Mouse (Mus musculus) liver, embryonic 18 days (tissue): ENCODE results near the gene Olfr642. TPM values are rescaled to one million over a fixed set of nuclear protein-coding genes. Genes with fewer than 3 reads are reported as not detected.

Source experiments
- polyA plus RNA-seq: library from polyadenylated mRNA; depleted of rRNA; stranded (reverse); fragments of >200 nt; gene quantifications from 2 replicates; pipeline ENCODE4 v1.2.3, GENCODE M21; 2012; rRNA removed

Gene Olfr642
- not detected in 2 replicates for polyA plus RNA-seq

DNA sequence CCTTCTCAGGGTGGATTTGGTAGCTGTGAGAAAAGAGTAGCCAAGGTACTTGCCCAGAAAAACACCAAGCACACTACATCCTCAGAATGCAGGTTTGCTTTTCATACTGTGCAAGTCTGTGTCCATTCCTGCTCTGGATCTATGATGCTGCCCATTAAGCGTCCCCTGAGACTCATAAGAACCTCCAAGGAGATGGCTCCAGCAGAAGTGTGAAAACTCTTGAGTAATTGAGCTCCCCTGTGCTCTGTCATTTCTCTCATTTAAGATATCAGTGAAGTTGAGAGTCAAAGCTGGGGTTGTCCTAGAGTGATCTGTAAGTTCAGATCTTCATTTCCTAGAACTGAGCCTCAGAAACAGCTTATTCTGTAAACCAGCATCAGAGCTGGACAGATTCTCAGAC lies at the start of gene Olfr642:
Olfr642 (minus strand) TSS at position 101 of the 400 bp plus-strand sequence.

GRCm38 (mm10) chr7:104085365-104085764 lies 32.9 kb upstream of the Olfr642 start, which contains the start of gene Olfr645:
TSS of gene Olfr645 (minus strand) at chr7:104085465.

DNA sequence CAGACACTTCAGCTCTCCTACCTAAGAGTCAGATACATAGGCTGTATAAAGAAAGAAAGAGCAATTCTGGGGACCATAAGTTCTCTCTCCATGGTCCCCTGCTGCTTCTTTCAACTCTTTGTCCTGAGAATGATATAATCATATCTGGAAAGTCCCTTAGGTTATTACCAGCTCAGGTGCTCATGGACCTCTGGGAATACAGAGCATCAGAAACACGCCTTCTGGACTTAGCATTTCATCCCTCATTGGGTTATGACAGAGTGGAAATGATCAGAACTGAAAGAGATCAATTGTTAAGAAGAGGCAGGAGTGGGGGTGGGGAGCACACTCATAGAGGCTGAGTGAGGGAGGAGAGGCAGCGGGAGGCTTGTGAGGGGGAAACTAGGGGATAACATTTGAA lies 19.3 kb upstream of the Olfr642 start, which contains the start of gene Olfr644:
Olfr644 (minus strand) TSS at position 101 of the 400 bp plus-strand sequence.

DNA sequence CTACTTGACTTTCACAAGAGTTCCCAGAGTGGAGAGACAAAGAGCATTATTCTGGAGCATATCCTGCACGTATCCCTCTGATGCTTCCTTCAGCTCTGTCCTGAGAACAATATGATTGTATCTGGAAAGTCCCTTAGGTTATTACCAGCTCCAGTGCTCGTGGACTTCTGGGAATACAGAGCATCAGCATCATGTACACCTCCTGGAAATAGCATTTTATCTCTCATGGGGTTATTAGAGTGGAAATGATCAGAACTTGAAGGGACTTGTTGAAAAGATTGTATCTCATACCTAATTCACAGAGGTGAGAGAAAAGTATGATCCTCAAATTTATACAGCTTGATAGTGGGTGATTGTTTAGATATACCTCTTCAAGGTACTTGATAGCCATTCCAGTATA lies 8.9 kb upstream of the Olfr642 start, which contains the start of gene 4930516K23Rik:
4930516K23Rik (minus strand) TSS at position 101 of the 400 bp plus-strand sequence.

GRCm38 (mm10) chr7:104035145-104035544 lies 17.3 kb downstream of the Olfr642 start, which contains the start of gene Olfr641:
TSS of gene Olfr641 (plus strand) at chr7:104035445.

DNA sequence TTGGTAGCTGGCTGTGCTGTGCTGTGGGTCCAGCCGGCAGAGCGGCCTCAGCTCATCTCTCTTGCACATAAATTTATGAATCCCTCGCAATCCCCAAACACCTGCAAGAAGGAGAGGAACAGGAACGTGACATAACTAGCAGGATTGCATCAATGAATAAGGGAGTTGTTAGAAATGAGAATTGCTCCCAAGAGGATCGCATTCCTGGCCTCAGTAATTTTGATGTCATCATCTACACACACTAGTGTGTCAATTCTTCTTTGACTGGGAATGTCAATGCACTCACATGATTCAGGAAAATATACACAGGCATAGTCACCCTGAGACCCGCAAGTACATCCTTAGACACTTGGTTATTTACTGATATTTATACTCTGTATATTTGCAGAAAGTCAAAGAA lies 27.0 kb downstream of the Olfr642 start, which contains the start of gene Olfr640:
Olfr640 (minus strand) TSS at position 101 of the 400 bp plus-strand sequence.

GRCm38 (mm10) chr7:104017203-104017602 lies 35.3 kb downstream of the Olfr642 start, which contains the start of gene Olfr639:
TSS of gene Olfr639 (minus strand) at chr7:104017303.

DNA sequence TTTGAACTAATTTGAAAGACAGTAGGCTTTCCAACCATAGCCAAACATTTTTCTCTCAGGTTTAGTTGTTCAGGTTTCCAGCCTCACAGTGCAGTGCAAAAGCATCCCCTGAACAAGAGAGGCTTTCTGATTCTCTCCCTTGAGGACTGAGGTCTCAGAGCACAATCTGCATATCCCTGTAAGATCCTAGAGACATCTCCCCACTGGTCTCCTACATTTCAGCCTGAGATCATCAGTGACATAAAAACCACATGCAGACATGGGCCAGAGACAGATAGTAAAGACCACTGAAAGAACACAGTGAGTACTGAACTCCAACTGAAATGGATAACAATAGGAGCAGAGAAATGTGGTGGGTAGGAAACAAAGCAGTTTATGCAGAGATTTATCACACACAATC lies 54.0 kb downstream of the Olfr642 start, which contains the start of gene Olfr638:
Olfr638 (plus strand) TSS at position 301 of the 400 bp plus-strand sequence.

Other genes starting within 250 kb of the Olfr642 start
- 28,363 and 31,511 TPM in 2 replicates for gene Hbb-bt, start 238.7 kb downstream of the Olfr642 start, polyA plus RNA-seq
- gene Hbb-bs, start 224.6 kb downstream of the Olfr642 start, polyA plus RNA-seq: 108,653 and 122,218 TPM in 2 replicates
- not detected in 2 replicates for gene Hbb-bh2, start 212.1 kb downstream of the Olfr642 start, polyA plus RNA-seq
- 3.5 and 3.6 TPM in 2 replicates for gene Hbb-bh1, start 209.5 kb downstream of the Olfr642 start, polyA plus RNA-seq
- gene Hbb-y, start 199.4 kb downstream of the Olfr642 start, polyA plus RNA-seq: 8.8 and 9.9 TPM in 2 replicates
- gene Olfr66, start 166.4 kb downstream of the Olfr642 start, polyA plus RNA-seq: not detected in 2 replicates
- gene Olfr64, start 158.2 kb downstream of the Olfr642 start, polyA plus RNA-seq: not detected in 2 replicates
- not detected in 2 replicates for gene Olfr65, start 149.2 kb downstream of the Olfr642 start, polyA plus RNA-seq
- 0.23 and 0.30 TPM in 2 replicates for gene Olfr631, start 123.8 kb downstream of the Olfr642 start, polyA plus RNA-seq
- 0.49 and 0.53 TPM in 2 replicates for gene Olfr632, start 118.3 kb downstream of the Olfr642 start, polyA plus RNA-seq
- 0.01 TPM in 1 of 2 replicates, not detected in the other for gene Olfr633, start 108.2 kb downstream of the Olfr642 start, polyA plus RNA-seq
- 0.01 TPM in 1 of 2 replicates, not detected in the other for gene Olfr635, start 81.5 kb downstream of the Olfr642 start, polyA plus RNA-seq
- 0.04 TPM in 1 of 2 replicates, not detected in the other for gene Olfr638, start 53.9 kb downstream of the Olfr642 start, polyA plus RNA-seq
- not detected in 2 replicates for gene Olfr639, start 35.4 kb downstream of the Olfr642 start, polyA plus RNA-seq
- gene Olfr640, start 27.1 kb downstream of the Olfr642 start, polyA plus RNA-seq: not detected in 2 replicates
- not detected in 2 replicates for gene Olfr641, start 17.2 kb downstream of the Olfr642 start, polyA plus RNA-seq
- gene 4930516K23Rik, start 8.8 kb upstream of the Olfr642 start, polyA plus RNA-seq: not detected in 2 replicates
- not detected in 2 replicates for gene Olfr644, start 19.2 kb upstream of the Olfr642 start, polyA plus RNA-seq
- not detected in 2 replicates for gene Olfr645, start 32.8 kb upstream of the Olfr642 start, polyA plus RNA-seq
- not detected in 2 replicates for gene Olfr646, start 52.2 kb upstream of the Olfr642 start, polyA plus RNA-seq
- gene Ubqln5, start 77.2 kb upstream of the Olfr642 start, polyA plus RNA-seq: not detected in 2 replicates
- gene Olfr643, start 84.7 kb upstream of the Olfr642 start, polyA plus RNA-seq: not detected in 2 replicates
- not detected in 2 replicates for gene Ubqln3, start 90.6 kb upstream of the Olfr642 start, polyA plus RNA-seq
- not detected in 2 replicates for gene Ubqlnl, start 97.9 kb upstream of the Olfr642 start, polyA plus RNA-seq
- not detected in 2 replicates for gene Olfm5, start 112.2 kb upstream of the Olfr642 start, polyA plus RNA-seq
- gene Olfr648, start 130.7 kb upstream of the Olfr642 start, polyA plus RNA-seq: 0.01 and 0.03 TPM in 2 replicates
- not detected in 2 replicates for gene Olfr649, start 143.3 kb upstream of the Olfr642 start, polyA plus RNA-seq
- gene Trim6, start 166.1 kb upstream of the Olfr642 start, polyA plus RNA-seq: 0.81 and 0.87 TPM in 2 replicates
- 7.1 and 9.7 TPM in 2 replicates for gene Trim34a, start 191.8 kb upstream of the Olfr642 start, polyA plus RNA-seq
- gene Trim5, start 235.4 kb upstream of the Olfr642 start, polyA plus RNA-seq: 1.1 TPM in 2 replicates